Mouse (Mus musculus) cortical plate, adult 2 months (tissue): ENCODE results near the gene Snx25. TPM values are rescaled to one million over a fixed set of nuclear protein-coding genes. Genes with fewer than 3 reads are reported as not detected.

Experiments
- H3K27ac ChIP-seq: fragments of 200-500 bp; 2 replicates; pipeline ENCODE4 v1.5.1; 2012; ENCODE audit warnings: low read length, control low read depth, inconsistent platforms; ENCODE audit not compliant: insufficient read depth
- H3K4me1 ChIP-seq: fragments of 200-500 bp; 2 replicates; pipeline ENCODE4 v1.6.1; 2011; ENCODE audit warnings: low read length; ENCODE audit not compliant: control insufficient read depth, insufficient read depth
- H3K4me3 ChIP-seq: fragments of 200-500 bp; 2 replicates; pipeline ENCODE4 v1.5.1; 2011; ENCODE audit warnings: mild to moderate bottlenecking, low read length, control low read depth; ENCODE audit not compliant: insufficient read depth
- CTCF ChIP-seq: fragments of 200-500 bp; IDR thresholded peaks from 2 replicates; pipeline ENCODE4 v1.5.1; 2011; ENCODE audit warnings: mild to moderate bottlenecking, control low read depth, low read length; ENCODE audit not compliant: insufficient read depth; ENCODE audit errors: extremely low read depth
- POLR2A ChIP-seq: fragments of 200-500 bp; IDR thresholded peaks from 2 replicates; pipeline ENCODE4 v1.6.1; 2011; ENCODE audit warnings: mild to moderate bottlenecking, low read length, control low read depth; ENCODE audit not compliant: insufficient read depth; ENCODE audit errors: extremely low read depth
- polyA plus RNA-seq: library from polyadenylated mRNA; depleted of rRNA; stranded (reverse); fragments of >200 nt; gene quantifications from 2 replicates; pipeline ENCODE4 v1.2.3, GENCODE M21; 2012

The Snx25 gene
- polyA plus RNA-seq, 1 experiment = 26.6 TPM

- no peaks in the 10 kb centered on the region for H3K4me1 ChIP-seq
Observed at GRCm38 (mm10) chr8:46024392-46024791, 127.6 kb downstream of the Snx25 start.

GRCm38 (mm10) chr8:46022758-46023157 lies 129.2 kb downstream of the Snx25 start:
- Histone ChIP-seq H3K4me3 (no peak overlapping the region), H3K4me1 (no peaks in the 10 kb centered on the region), H3K27ac (no peak overlapping the region)
- TF ChIP-seq POLR2A (no peak), CTCF (no peak)

More at GRCm38 (mm10) chr8:46024392-46024791, 127.6 kb downstream of the Snx25 start:
- no peak overlapping the region for H3K4me3 ChIP-seq
- TF ChIP-seq POLR2A = no peak
- TF ChIP-seq CTCF = no peak
- no peak overlapping the region for H3K27ac ChIP-seq

- TF ChIP-seq POLR2A = no peak
- no peak for TF ChIP-seq CTCF
- Histone ChIP-seq H3K4me3 (no peak overlapping the region), H3K27ac (no peak overlapping the region), H3K4me1 (no peaks in the 10 kb centered on the region)
Observed at GRCm38 (mm10) chr8:46022203-46022602, 129.8 kb downstream of the Snx25 start.

GRCm38 (mm10) chr8:46010746-46011680 lies 140.9 kb downstream of the Snx25 start:
- TF ChIP-seq CTCF (peak; percentile 14; the same call in 1 of the 2 replicates), POLR2A (no peak)
- H3K4me3 ChIP-seq = no peak overlapping the region
- 0 out of 2 replicates have a peak overlapping the region, but pooled peaks have one; percentile 1 for H3K27ac ChIP-seq
- H3K4me1 ChIP-seq = peaks cover 4% of the 10 kb centered on the region; the same call in 1 of the 2 replicates

GRCm38 (mm10) chr8:46010306-46010705 lies 141.7 kb downstream of the Snx25 start:
- Histone ChIP-seq H3K27ac (no peak overlapping the region), H3K4me3 (no peak overlapping the region), H3K4me1 (peaks cover 4% of the 10 kb centered on the region; the same call in 1 of the 2 replicates)
- no peak for TF ChIP-seq POLR2A
- TF ChIP-seq CTCF = no peak

- no peak for TF ChIP-seq POLR2A
- TF ChIP-seq CTCF = no peak
- H3K27ac ChIP-seq = no peak overlapping the region
- no peak overlapping the region for H3K4me3 ChIP-seq
- peaks cover 4% of the 10 kb centered on the region; the same call in 1 of the 2 replicates for H3K4me1 ChIP-seq
Observed at GRCm38 (mm10) chr8:46007050-46007672, 144.8 kb downstream of the Snx25 start.

- Histone ChIP-seq H3K27ac (no peak within 1 kb of the TSS), H3K4me3 (no peak within 1 kb of the TSS), H3K4me1 (no peaks in the 10 kb centered on the region)
- no peak for TF ChIP-seq CTCF
- no peak for TF ChIP-seq POLR2A
Observed at GRCm38 (mm10) chr8:46005596-46005995, 146.4 kb downstream of the Snx25 start, which contains the start of gene Ankrd37. Gene Ankrd37, minus strand, starts transcription at chr8:46005707.

- Histone ChIP-seq H3K4me3 (peak overlapping the region; percentile 63), H3K4me1 (no peaks in the 10 kb centered on the region), H3K27ac (peak overlapping the region; percentile 95)
- TF ChIP-seq CTCF (no peak), POLR2A (peak; percentile 87)
Observed at GRCm38 (mm10) chr8:45999784-46000705, 151.9 kb downstream of the Snx25 start.
